Mouse (Mus musculus): Measurements from ENCODE around the gene Ptch1. TPM values are rescaled to one million over a fixed set of nuclear protein-coding genes. Genes with fewer than 3 reads are reported as not detected.

Gene Ptch1
- polyA plus RNA-seq, 1 experiment from 2014 or later, result 33.5 TPM

DNA sequence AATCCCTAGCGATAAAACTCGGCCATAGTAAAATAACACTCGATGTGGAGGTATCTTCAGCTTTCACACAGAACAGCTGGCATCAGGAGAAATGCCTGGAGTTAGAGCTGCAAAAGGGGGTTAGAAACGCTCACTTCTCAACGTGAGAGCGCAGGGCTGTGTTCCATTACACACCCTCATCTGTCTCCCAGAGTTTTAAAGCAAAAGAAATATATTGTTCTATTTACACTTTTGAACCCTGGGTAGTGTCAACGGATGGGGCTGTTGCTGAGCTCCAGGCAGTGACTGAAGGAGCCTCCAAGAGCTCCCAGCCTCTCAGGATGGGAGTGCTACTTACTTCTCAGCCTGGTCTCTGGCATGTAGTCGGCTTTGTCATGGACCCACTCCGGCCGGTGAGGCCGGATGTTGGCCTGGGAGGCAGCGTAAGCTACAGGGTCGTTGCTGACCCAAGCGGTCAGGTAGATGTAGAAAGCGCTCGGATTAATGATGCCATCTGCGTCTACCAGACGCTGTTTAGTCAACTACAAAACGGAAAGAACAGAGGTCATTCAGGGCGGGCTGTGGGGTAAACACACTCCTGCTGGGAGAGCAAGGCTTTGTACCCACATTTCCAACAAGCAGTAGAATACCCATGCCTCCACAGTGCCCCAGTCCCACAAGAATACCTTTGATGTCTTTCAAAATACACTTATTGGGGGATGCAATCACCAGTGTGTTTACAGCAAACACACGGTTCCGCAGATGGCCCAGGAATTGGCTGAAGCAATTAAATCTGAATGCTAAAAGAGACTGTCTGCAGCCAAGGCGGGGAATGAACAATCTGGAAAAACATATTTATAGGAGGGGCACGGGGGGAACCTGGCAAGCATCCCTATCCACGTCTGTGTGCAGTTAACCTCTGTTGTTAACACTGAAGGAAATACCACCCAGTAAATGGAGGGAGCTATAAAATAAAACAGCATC, 48.5 kb downstream of the Ptch1 start:
- H3K4me1 ChIP-seq, result peaks cover 72% of the 10 kb centered on the region
- H3K36me3 ChIP-seq (replicated peaks), result peaks cover 99% of the 10 kb centered on the region

DNA sequence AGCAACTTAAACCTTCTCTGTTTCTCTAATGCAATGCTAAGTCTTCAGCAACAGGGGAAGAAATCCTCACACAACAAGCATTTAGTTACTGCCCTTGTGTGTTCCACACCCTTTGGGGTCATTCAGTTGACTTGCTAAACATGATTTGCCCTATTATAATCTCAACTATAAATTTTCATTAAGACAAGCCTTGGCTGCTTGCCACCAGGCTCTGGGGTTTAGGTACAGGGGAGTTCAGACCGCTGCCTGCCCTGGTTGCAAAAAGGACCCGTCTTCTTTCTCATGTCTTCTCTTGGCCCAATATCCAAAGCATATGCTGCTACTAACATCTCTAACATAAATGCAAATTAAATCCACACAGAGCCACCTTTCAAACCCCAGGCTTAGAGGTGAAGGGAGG, 49.3 kb downstream of the Ptch1 start:
- 88% methylated on average over 2 of the region's 2 CpGs for WGBS
- Histone ChIP-seq H3K4me1 (peaks cover 63% of the 10 kb centered on the region), H3K27ac (replicated peaks) (no peak overlapping the region), H3K9me3 (no peaks in the 10 kb centered on the region), H3K27me3 (replicated peaks; ENCODE audit: low read depth, poor library complexity, severe bottlenecking) (no peaks in the 10 kb centered on the region), H3K4me3 (no peak overlapping the region), H3K36me3 (replicated peaks) (peaks cover 99% of the 10 kb centered on the region)
- DNase-seq (ENCODE audit: low spot score), result no peak

More for the DNA sequence above, 48.5 kb downstream of the Ptch1 start:
- no peak for DNase-seq (ENCODE audit: low spot score)
- Histone ChIP-seq H3K4me3 (no peak overlapping the region), H3K27me3 (replicated peaks; ENCODE audit: low read depth, poor library complexity, severe bottlenecking) (no peaks in the 10 kb centered on the region), H3K9me3 (no peaks in the 10 kb centered on the region), H3K27ac (replicated peaks) (0 out of 2 replicates have a peak overlapping the region, but pooled peaks have one; percentile 30)
- 66% methylated on average over 25 of the region's 25 CpGs for WGBS

DNA sequence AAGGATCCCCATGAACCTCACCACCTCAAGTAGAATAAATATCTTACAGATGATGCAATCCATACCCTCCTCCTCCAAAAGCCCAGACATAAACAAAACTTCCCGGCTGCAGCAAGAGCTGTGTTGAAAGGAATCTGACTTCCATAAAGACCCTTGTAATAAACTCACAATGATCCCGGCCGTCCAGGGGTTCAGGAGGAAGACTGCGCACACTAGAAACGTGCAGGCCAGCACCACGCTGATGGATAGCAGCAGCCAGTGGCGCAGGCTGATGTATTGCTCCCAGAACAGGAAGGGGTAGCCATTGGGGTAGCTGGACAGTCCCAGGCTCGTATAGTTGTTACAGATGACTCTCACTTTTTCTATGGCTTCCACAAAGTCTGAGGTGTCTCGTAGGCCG, 50.6 kb downstream of the Ptch1 start:
- peaks cover 51% of the 10 kb centered on the region for H3K4me1 ChIP-seq
- peaks cover 99% of the 10 kb centered on the region for H3K36me3 ChIP-seq (replicated peaks)
- WGBS, result 73% methylated on average over 10 of the region's 10 CpGs
- H3K4me3 ChIP-seq, result no peak overlapping the region
- no peaks in the 10 kb centered on the region for H3K9me3 ChIP-seq
- H3K27ac ChIP-seq (replicated peaks), result no peak overlapping the region
- no peak for DNase-seq (ENCODE audit: low spot score)
- H3K27me3 ChIP-seq (replicated peaks; ENCODE audit: low read depth, poor library complexity, severe bottlenecking), result no peaks in the 10 kb centered on the region

DNA sequence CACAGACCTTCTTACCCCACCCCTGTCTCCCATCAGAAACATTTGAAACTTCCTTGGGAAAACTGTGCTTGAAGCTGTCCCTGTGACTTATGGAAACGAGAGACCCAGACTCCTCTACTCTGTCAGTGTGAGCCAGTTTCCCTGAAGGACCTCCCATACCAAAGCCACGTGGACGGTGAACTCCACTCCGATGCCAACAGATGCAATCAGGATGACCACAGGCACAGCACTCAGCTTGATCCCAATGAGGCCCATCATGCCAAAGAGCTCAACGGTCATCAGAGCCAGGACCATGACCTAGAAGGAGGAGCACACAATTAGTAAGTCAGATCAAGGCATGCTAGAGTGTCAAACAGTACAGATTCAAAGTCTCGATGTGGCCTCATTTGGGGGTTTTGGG, 53.3 kb downstream of the Ptch1 start:
- Histone ChIP-seq H3K27ac (replicated peaks) (no peak overlapping the region), H3K36me3 (replicated peaks) (peaks cover 99% of the 10 kb centered on the region), H3K4me1 (peaks cover 39% of the 10 kb centered on the region), H3K27me3 (replicated peaks; ENCODE audit: low read depth, poor library complexity, severe bottlenecking) (no peaks in the 10 kb centered on the region), H3K4me3 (no peak overlapping the region), H3K9me3 (no peaks in the 10 kb centered on the region)
- WGBS, result 96% methylated on average over 6 of the region's 6 CpGs
- no peak for DNase-seq (ENCODE audit: low spot score)

DNA sequence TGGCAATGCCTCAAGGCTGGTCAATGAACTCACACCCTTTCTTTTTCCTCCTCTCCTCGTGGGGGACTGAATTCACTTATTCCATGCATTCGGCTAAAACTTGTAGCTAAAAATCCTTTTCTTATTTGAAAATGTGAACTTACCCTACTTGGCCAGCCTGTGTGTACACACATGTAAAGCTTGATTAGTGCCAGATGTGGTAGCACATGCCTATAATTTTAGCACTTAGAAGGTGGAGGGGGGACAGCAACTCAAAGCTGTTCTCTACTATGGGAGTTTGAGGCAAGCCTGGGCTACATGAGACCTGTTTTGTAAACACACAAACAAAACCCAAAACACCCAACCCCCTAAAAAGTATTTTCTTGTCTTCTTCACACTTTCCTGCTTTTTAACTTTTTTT, 56.9 kb downstream of the Ptch1 start:
- Histone ChIP-seq H3K4me1 (peaks cover 50% of the 10 kb centered on the region), H3K9me3 (no peaks in the 10 kb centered on the region), H3K27me3 (replicated peaks; ENCODE audit: low read depth, poor library complexity, severe bottlenecking) (no peaks in the 10 kb centered on the region), H3K4me3 (no peak overlapping the region), H3K27ac (replicated peaks) (no peak overlapping the region), H3K36me3 (replicated peaks) (peaks cover 99% of the 10 kb centered on the region)
- 86% methylated on average over 2 of the region's 2 CpGs for WGBS
- DNase-seq (ENCODE audit: low spot score), result no peak

DNA sequence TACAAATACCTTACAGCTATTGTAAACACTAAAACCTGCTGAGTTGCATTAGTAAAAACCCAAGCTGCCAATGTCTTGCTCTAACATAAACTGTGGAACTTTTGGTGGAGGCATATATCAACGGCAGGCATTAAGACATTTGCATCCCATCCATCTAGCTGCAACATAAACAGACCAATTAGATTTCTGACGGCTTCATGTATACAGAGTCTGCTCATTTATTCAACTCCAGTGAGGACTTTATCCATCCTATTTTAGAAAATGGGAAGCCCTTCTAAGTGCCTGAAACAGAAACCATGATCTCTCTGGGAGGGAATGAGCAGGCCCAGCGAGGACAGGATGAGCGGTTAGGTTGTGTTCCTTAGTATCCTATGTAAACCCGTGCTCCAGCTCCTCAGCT, 57.9 kb downstream of the Ptch1 start:
- no peak for DNase-seq (ENCODE audit: low spot score)
- Histone ChIP-seq H3K9me3 (no peaks in the 10 kb centered on the region), H3K4me1 (peaks cover 54% of the 10 kb centered on the region), H3K27ac (replicated peaks) (no peak overlapping the region), H3K27me3 (replicated peaks; ENCODE audit: low read depth, poor library complexity, severe bottlenecking) (no peaks in the 10 kb centered on the region), H3K36me3 (replicated peaks) (peaks cover 100% of the 10 kb centered on the region), H3K4me3 (no peak overlapping the region)
- 85% methylated on average over 5 of the region's 5 CpGs for WGBS

DNA sequence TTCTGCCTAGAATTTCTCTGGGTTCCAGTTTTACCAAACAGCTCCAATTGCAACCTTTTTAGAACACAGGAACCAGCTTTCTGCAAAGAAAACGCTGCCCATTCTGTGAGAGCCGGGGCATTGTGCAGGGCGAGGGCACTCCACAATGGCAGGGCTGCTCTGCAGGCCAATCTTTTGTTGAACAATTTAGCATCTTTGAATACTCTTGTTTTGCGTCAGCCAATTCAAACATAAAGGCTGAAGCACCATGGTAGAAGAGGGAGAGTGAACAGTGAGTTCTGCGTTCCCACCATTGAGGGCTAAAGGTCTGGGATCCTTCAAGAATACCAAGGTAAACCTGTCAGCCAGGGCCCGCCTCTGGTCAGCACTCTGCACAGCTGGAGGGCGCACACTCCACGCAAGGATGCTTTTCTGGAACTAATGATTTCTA, 58.5 kb downstream of the Ptch1 start:
- WGBS, result 63% methylated on average over 8 of the region's 8 CpGs
- peaks cover 100% of the 10 kb centered on the region for H3K36me3 ChIP-seq (replicated peaks)
- peaks cover 54% of the 10 kb centered on the region for H3K4me1 ChIP-seq
- H3K27ac ChIP-seq (replicated peaks), result peak overlapping the region; percentile 54
- no peaks in the 10 kb centered on the region for H3K9me3 ChIP-seq
- no peak for DNase-seq (ENCODE audit: low spot score)
- H3K4me3 ChIP-seq, result no peak overlapping the region
- H3K27me3 ChIP-seq (replicated peaks; ENCODE audit: low read depth, poor library complexity, severe bottlenecking), result no peaks in the 10 kb centered on the region

DNA sequence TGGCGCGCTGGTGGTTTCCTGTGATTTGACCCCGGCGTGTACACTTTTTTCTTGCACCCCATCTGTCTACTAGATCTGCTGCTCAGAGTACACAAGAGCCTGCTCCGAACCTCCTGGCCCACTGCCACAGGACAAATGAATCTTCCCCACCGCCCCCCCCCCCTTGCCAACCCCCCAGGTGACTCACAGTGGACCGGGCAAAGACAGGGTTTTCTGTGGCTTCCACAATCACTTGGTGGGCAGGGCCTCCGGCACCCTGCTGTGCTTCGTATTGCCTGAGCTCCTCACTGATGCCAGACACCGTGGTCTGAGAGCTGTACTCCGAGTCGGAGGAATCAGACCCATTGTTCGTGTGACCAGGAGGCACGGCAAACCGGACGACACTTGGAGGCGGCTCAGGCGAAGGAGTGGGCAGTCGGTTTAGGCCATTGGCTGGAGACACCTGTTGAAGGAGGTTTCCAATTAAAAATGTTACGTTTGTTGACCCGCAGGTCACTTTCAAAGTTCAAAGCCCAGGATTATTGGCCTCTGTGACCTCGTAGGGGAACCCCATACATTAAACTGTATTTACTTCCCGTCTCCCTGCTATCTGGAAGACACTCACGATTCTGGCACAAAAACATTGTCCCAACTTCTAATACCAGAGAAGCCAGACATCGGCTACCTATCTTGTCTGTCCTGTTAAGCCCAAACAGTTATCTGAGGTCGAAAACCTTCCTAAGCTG, 59.9 kb downstream of the Ptch1 start:
- Histone ChIP-seq H3K27ac (replicated peaks) (peak overlapping the region; percentile 54), H3K4me1 (peaks cover 54% of the 10 kb centered on the region)

DNA sequence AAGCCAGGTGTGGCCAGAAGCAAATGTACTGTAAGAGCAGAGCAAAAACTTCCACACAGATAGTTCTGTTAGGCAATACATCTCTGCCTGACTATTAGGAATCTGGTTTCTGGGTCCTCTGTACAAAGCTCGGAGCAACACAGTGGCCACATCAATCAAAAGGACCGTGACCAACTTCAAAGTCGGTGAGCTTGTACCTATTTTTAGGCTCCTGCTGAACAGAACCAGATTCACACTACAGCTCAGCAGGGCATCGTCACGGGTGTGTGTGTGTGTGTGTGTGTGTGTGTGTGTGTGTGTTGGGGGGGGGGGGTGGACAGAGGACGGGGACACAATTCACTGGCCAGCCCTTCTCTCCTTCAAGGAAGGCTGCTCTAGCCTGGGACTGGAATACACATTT, 61.0 kb downstream of the Ptch1 start:
- no peak overlapping the region for H3K4me3 ChIP-seq
- WGBS, result 74% methylated on average over 6 of the region's 6 CpGs
- peaks cover 54% of the 10 kb centered on the region for H3K4me1 ChIP-seq
- no peaks in the 10 kb centered on the region for H3K27me3 ChIP-seq (replicated peaks; ENCODE audit: low read depth, poor library complexity, severe bottlenecking)
- H3K27ac ChIP-seq (replicated peaks), result no peak overlapping the region
- H3K36me3 ChIP-seq (replicated peaks), result peaks cover 100% of the 10 kb centered on the region
- no peaks in the 10 kb centered on the region for H3K9me3 ChIP-seq
- DNase-seq (ENCODE audit: low spot score), result no peak

More for the DNA sequence above, 59.9 kb downstream of the Ptch1 start:
- Histone ChIP-seq H3K9me3 (no peaks in the 10 kb centered on the region), H3K27me3 (replicated peaks; ENCODE audit: low read depth, poor library complexity, severe bottlenecking) (no peaks in the 10 kb centered on the region), H3K4me3 (no peak overlapping the region), H3K36me3 (replicated peaks) (peaks cover 100% of the 10 kb centered on the region)
- 70% methylated on average over 26 of the region's 26 CpGs for WGBS
- DNase-seq (ENCODE audit: low spot score), result no peak

DNA sequence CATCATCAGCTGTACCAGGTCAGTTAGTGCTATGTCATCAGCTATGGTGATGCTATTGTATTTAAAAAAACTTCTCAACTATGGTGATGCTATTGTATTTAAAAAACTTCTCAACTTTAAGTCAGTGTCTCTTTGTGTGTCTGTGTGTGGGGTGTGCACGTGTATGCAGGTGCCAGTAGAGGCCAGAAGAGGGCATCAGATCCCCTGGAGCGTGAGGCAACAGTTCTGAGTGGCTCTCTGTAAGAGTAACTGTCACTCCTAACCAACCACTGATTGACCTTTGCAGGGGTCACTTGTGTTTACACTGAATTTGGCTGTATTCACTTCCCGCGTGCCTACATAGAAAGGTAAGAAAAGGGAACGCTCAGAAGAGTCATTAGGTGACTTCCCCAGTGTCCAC, 65.6 kb downstream of the Ptch1 start:
- Histone ChIP-seq H3K9me3 (0 out of 2 replicates have a peak, but pooled peaks cover 1% of the 10 kb centered on the region), H3K27ac (replicated peaks) (no peak overlapping the region), H3K36me3 (replicated peaks) (peaks cover 64% of the 10 kb centered on the region), H3K27me3 (replicated peaks; ENCODE audit: low read depth, poor library complexity, severe bottlenecking) (no peaks in the 10 kb centered on the region), H3K4me3 (no peak overlapping the region), H3K4me1 (peaks cover 17% of the 10 kb centered on the region)
- DNase-seq (ENCODE audit: low spot score), result no peak
- WGBS, result 82% methylated on average over 5 of the region's 5 CpGs

DNA sequence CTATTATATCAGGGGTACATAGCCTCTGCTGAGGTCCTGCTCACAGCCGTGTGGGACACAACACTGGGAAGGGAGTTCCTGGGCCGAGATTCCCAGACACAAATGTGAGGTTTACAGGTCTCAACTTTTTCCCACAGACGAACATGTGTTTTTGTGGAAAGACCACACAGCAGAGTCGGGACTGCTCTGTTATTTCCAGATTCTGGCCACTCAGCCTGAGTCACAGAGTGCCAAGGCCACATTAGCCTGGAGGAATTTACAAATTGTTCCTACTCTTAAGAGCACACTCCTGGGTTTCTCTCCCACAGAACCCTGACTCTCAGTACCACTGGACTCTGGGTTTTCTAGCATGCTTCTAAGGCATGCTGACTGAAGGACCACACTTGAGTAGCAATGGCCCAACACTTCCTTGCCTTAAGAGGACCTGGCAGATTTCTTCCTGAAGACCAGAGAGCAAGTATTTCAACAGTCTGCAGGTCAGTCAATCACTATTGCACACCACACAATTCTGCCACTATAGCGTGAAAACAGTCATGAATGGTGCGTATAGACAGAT, 66.3 kb downstream of the Ptch1 start:
- WGBS, result 88% methylated on average over 6 of the region's 6 CpGs
- H3K36me3 ChIP-seq (replicated peaks), result peaks cover 57% of the 10 kb centered on the region
- 0 out of 2 replicates have a peak, but pooled peaks cover 2% of the 10 kb centered on the region for H3K9me3 ChIP-seq
- no peak overlapping the region for H3K27ac ChIP-seq (replicated peaks)
- H3K4me1 ChIP-seq, result peaks cover 10% of the 10 kb centered on the region
- no peaks in the 10 kb centered on the region for H3K27me3 ChIP-seq (replicated peaks; ENCODE audit: low read depth, poor library complexity, severe bottlenecking)
- DNase-seq (ENCODE audit: low spot score), result no peak
- H3K4me3 ChIP-seq, result no peak overlapping the region

DNA sequence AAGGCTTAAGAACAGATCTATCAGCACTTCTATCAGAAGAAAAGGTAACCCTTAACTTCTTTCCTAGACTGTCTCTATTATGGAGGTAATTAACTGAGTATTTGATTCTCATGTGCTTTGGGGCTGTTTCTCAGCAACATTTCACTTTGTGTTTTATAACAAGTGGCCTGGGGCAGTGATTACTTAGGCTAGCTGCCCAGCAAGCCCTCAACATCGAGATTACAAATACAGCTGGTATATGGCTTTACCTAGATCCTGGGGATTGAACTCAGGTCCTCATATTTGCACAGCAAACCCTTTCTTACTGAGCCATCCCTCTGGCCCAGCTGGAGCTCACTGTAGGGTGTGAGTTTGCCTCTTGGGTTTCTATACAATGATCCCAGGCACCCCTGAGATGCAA, 67.0 kb downstream of the Ptch1 start:
- no peak overlapping the region for H3K27ac ChIP-seq (replicated peaks)
- WGBS, result 59% methylated on average over 1 of the region's 1 CpGs
- H3K4me1 ChIP-seq, result peaks cover 3% of the 10 kb centered on the region; the same call in 1 of the 2 replicates
- DNase-seq (ENCODE audit: low spot score), result no peak
- no peak overlapping the region for H3K4me3 ChIP-seq
- H3K36me3 ChIP-seq (replicated peaks), result peaks cover 49% of the 10 kb centered on the region
- 0 out of 2 replicates have a peak, but pooled peaks cover 2% of the 10 kb centered on the region for H3K9me3 ChIP-seq
- no peaks in the 10 kb centered on the region for H3K27me3 ChIP-seq (replicated peaks; ENCODE audit: low read depth, poor library complexity, severe bottlenecking)

All from embryonic facial prominence, embryonic 10.5 days (tissue).